Mouse (Mus musculus): ENCODE results near the gene Zfyve21. TPM values are rescaled to one million over a fixed set of nuclear protein-coding genes. Genes with fewer than 3 reads are reported as not detected.

The Zfyve21 gene
- polyA plus RNA-seq, 1 experiment from 2014 or later: 88.6 TPM

DNA sequence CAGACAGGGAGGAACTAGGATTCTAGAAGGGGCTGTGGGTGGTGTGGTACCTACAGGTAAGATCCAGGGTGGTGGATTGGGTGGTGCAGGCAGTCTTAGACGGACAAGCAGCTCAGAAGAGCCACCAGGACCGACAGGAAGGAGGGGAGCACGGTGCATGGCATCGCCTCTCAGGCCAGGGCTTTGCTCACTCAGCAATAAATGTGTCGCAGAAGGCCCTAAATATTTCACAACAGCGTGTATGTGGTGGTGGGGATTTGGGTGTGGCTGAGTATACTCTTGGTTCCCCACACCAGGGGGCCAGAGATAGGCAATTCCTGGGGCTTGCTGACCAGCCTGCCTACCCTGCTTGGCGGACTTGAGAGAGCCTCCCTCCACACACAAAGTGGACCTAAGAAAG lies 6.7 kb downstream of the Zfyve21 start:
- 68% methylated on average over 7 of the region's 7 CpGs for WGBS
- no peak overlapping the region for H3K27ac ChIP-seq
- no peaks in the 10 kb centered on the region for H3K27me3 ChIP-seq
- ATAC-seq (ENCODE audit: insufficient number of reproducible peaks, insufficient read depth, low FRiP score, low TSS enrichment, low read depth): no peak
- no peak overlapping the region for H3K9ac ChIP-seq (replicated peaks)
- no peak overlapping the region for H3K4me2 ChIP-seq
- H3K9me3 ChIP-seq: no peaks in the 10 kb centered on the region
- H3K4me3 ChIP-seq (replicated peaks): no peak overlapping the region
- H3K36me3 ChIP-seq: peaks cover 56% of the 10 kb centered on the region
- peaks cover 17% of the 10 kb centered on the region for H3K4me1 ChIP-seq (replicated peaks)

DNA sequence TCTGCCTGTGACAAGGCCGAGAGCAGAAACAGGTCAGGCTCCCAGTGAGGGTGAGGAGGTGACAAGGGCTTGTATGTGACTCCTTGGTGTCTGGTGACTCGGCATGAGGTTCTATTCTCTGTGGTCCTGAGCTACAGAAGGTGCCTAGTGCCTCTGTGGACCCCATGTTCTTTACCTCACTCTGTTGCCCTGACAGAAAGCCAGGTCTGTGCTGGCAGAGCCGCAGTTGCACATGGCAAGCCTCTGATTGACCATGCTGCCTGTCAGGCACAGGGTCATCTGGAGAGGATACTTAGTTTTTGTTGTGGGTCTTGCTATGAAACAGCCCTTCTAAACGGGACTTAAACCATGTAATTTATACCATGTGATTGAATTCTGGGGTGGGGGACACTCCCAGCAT lies 8.0 kb downstream of the Zfyve21 start:
- Histone ChIP-seq H3K27ac (no peak overlapping the region), H3K9me3 (no peaks in the 10 kb centered on the region), H3K36me3 (peaks cover 69% of the 10 kb centered on the region), H3K4me3 (replicated peaks) (no peak overlapping the region), H3K4me2 (no peak overlapping the region), H3K4me1 (replicated peaks) (0 out of 2 replicates have a peak, but pooled peaks cover 6% of the 10 kb centered on the region), H3K9ac (replicated peaks) (no peak overlapping the region), H3K27me3 (no peaks in the 10 kb centered on the region)
- 79% methylated on average over 4 of the region's 4 CpGs for WGBS
- ATAC-seq (ENCODE audit: insufficient number of reproducible peaks, insufficient read depth, low FRiP score, low TSS enrichment, low read depth): no peak

DNA sequence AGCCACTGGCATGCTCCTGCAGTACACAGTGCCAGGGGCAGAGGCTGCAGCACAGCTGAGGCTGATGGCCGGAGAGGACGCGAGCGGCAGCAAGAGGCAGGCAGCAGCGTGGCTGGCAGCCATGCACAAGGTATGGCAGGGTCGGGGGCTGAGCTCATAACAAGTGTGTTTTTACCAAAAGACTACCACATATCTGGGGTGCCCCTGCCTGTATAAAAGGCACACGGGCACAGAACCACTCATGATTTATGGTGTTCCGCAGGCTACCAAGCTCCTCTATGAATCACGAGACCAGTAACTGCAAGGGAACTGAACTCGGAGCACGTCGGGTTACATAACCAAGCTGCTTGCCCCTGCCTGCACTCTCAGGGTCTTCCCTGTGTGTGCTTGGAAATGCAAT lies 13.6 kb downstream of the Zfyve21 start:
- H3K27ac ChIP-seq: no peak overlapping the region
- H3K9ac ChIP-seq (replicated peaks): no peak overlapping the region
- no peaks in the 10 kb centered on the region for H3K27me3 ChIP-seq
- no peaks in the 10 kb centered on the region for H3K9me3 ChIP-seq
- no peak overlapping the region for H3K4me3 ChIP-seq (replicated peaks)
- no peak for ATAC-seq (ENCODE audit: insufficient number of reproducible peaks, insufficient read depth, low FRiP score, low TSS enrichment, low read depth)
- H3K4me1 ChIP-seq (replicated peaks): no peaks in the 10 kb centered on the region
- H3K4me2 ChIP-seq: no peak overlapping the region
- WGBS: 93% methylated on average over 12 of the region's 12 CpGs
- peaks cover 97% of the 10 kb centered on the region for H3K36me3 ChIP-seq

DNA sequence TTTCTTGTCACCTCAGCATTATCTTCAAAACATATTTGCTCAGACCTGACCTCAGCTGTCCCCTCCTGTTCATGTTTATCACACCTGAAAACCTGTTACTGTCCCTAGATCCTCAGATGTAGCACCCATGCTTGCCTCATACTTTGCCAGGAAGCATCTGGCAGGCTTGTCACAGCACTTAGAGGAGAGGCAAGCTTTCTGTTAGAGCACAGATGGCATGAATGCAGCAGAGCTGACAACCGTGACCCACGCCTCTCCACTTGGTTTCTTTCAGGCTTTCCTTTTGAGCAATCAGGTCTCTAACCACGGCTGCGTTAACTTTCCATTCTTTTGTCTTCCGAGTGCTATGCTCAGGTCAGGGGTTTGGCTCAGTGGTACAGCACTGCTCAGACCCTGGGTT lies 15.5 kb downstream of the Zfyve21 start:
- H3K9ac ChIP-seq (replicated peaks): no peak overlapping the region
- H3K27ac ChIP-seq: no peak overlapping the region
- H3K27me3 ChIP-seq: no peaks in the 10 kb centered on the region
- H3K4me1 ChIP-seq (replicated peaks): no peaks in the 10 kb centered on the region
- no peak for ATAC-seq (ENCODE audit: insufficient number of reproducible peaks, insufficient read depth, low FRiP score, low TSS enrichment, low read depth)
- 87% methylated on average over 5 of the region's 5 CpGs for WGBS
- peaks cover 100% of the 10 kb centered on the region for H3K36me3 ChIP-seq
- no peak overlapping the region for H3K4me3 ChIP-seq (replicated peaks)
- H3K9me3 ChIP-seq: no peaks in the 10 kb centered on the region
- no peak overlapping the region for H3K4me2 ChIP-seq

DNA sequence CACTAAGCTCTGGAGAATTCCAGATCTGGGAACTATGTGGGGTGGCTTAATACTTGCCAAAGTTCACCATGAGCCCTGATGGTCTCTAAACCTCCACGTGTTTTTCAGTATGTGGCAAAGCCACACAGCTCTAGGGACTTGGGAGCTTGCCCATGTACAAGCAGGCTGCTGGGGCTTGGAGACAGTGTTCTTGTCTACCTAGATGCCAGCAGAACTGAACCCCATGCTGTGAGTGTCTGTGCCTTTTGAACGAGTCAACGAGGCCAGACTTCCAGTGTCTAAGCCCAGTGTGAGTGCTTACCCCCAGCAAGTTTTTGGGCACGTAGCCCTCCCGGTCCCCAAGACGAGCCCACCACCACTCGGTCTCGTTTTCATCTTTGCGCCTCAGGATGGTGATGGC lies 16.0 kb downstream of the Zfyve21 start:
- Histone ChIP-seq H3K4me3 (replicated peaks) (no peak overlapping the region), H3K27me3 (no peaks in the 10 kb centered on the region), H3K36me3 (peaks cover 100% of the 10 kb centered on the region), H3K4me2 (no peak overlapping the region), H3K4me1 (replicated peaks) (no peaks in the 10 kb centered on the region), H3K9ac (replicated peaks) (no peak overlapping the region), H3K9me3 (no peaks in the 10 kb centered on the region), H3K27ac (no peak overlapping the region)
- WGBS: 91% methylated on average over 9 of the region's 9 CpGs
- ATAC-seq (ENCODE audit: insufficient number of reproducible peaks, insufficient read depth, low FRiP score, low TSS enrichment, low read depth): no peak

DNA sequence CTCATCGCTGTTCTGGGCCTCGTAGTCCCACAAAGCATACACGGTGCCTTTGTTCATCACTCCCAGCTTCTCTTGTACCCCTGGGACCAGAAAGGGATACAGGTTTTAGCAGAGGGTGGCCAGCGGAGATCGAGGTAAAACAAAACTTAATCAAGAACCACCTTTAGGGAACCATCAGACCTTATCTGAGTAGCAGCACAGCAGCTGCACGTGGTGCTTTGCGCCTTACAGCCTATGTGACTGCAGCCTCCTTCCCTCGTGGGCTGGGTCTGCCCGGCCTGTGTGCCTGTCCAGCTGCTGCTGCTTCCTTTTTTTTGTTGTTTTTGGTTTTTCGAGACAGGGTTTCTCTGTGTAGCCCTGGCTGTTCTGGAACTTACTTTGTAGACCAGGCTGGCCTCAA lies 16.4 kb downstream of the Zfyve21 start:
- H3K4me1 ChIP-seq (replicated peaks): no peaks in the 10 kb centered on the region
- H3K27me3 ChIP-seq: no peaks in the 10 kb centered on the region
- no peak overlapping the region for H3K9ac ChIP-seq (replicated peaks)
- no peak overlapping the region for H3K4me3 ChIP-seq (replicated peaks)
- H3K9me3 ChIP-seq: no peaks in the 10 kb centered on the region
- no peak overlapping the region for H3K4me2 ChIP-seq
- ATAC-seq (ENCODE audit: insufficient number of reproducible peaks, insufficient read depth, low FRiP score, low TSS enrichment, low read depth): no peak
- H3K36me3 ChIP-seq: peaks cover 100% of the 10 kb centered on the region
- H3K27ac ChIP-seq: no peak overlapping the region
- WGBS: 90% methylated on average over 10 of the region's 10 CpGs

DNA sequence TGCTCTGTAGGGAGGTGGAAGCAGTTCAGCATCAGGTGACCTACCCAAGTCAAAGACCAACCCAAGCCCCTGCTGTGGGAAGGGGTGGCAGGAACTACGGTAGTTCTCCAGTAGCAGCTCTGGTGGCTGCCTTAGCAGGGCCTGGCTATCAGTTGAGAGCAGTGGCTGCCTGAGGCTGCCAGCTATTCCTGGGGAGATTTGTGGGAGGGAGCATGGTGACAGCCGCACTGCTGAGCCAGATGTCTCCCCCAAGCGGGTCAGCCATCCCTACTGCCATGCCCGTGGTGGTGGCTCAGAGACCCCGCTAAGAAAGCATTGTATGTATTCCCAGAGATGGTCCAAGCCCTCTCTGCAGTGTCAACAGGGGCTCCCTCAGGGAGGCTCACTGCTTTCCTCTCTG lies 18.7 kb downstream of the Zfyve21 start:
- H3K27ac ChIP-seq: no peak overlapping the region
- WGBS: 82% methylated on average over 5 of the region's 5 CpGs
- no peak overlapping the region for H3K4me3 ChIP-seq (replicated peaks)
- no peaks in the 10 kb centered on the region for H3K4me1 ChIP-seq (replicated peaks)
- H3K4me2 ChIP-seq: no peak overlapping the region
- ATAC-seq (ENCODE audit: insufficient number of reproducible peaks, insufficient read depth, low FRiP score, low TSS enrichment, low read depth): no peak
- peaks cover 92% of the 10 kb centered on the region for H3K36me3 ChIP-seq
- no peaks in the 10 kb centered on the region for H3K9me3 ChIP-seq
- no peak overlapping the region for H3K9ac ChIP-seq (replicated peaks)
- H3K27me3 ChIP-seq: no peaks in the 10 kb centered on the region

DNA sequence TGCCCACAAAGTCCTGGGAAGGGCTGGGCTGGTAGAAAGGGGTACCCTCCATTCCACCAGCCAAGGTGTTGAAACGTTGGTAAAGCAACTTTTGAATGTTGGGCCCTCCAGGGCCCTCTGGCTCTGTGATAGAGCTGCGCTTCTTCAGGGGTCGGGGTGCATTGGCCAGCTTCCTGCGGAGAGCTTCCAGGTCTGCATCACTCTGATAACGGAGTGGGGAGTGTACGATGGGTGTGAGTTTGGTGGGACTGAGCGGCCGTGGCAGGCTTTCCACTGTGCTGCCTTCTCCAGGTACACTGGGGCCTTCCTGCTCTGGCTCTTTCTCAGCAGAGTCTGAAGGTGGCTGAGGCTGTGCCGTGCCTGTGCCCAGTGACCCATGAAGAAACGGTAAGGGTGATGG lies 19.5 kb downstream of the Zfyve21 start:
- ATAC-seq (ENCODE audit: insufficient number of reproducible peaks, insufficient read depth, low FRiP score, low TSS enrichment, low read depth): no peak
- Histone ChIP-seq H3K4me2 (no peak overlapping the region), H3K27ac (no peak overlapping the region), H3K4me1 (replicated peaks) (no peaks in the 10 kb centered on the region), H3K9ac (replicated peaks) (no peak overlapping the region), H3K27me3 (no peaks in the 10 kb centered on the region), H3K9me3 (no peaks in the 10 kb centered on the region), H3K36me3 (peaks cover 91% of the 10 kb centered on the region), H3K4me3 (replicated peaks) (no peak overlapping the region)
- WGBS: 89% methylated on average over 10 of the region's 10 CpGs

DNA sequence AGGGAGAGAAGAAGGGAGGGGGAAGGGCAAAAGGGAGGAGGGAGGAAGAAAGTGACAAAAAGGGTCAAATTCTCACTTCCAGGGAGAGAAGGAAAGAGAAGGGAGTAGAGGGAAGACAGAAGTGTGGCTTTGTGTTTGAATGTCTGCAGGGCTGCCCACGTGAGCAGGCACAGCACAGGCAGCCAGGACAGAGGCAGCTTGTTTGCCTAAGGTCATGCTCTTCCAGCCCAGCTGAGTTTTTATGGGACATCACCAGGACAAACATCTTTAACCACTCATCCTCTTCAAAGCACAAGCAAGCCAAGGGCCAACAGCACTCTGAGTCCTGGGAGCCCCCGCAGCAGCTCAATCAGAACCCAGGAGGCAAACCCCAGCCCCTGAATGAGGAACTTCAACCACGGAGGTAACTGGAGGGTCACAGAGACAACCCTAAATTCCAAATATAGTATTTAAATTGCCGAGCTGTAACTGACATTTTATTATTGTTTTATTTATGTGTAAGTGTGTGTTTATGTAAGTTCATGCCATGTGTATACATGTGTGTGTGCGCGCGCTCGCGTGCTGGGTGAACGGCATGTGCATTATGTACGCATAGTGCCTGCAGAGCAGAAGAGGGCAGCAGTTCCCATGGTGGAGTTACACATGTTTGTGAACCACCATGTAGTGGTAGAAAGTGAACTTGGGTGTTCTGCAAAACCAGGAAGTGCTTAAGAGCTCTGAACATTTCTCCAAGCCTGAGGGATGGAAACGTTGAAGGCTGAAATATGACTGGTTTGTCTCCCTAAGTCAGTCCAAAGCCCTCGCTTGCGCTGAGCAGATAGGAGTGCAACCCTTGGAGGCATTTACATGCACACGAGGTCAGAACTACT lies 28.8 kb downstream of the Zfyve21 start:
- Histone ChIP-seq H3K4me1 (replicated peaks) (no peaks in the 10 kb centered on the region; the same call in 1 of the 2 replicates), H3K36me3 (peaks cover 27% of the 10 kb centered on the region), H3K27ac (no peak overlapping the region), H3K4me2 (no peak overlapping the region), H3K27me3 (no peaks in the 10 kb centered on the region), H3K4me3 (replicated peaks) (no peak overlapping the region), H3K9me3 (no peaks in the 10 kb centered on the region), H3K9ac (replicated peaks) (no peak overlapping the region)
- no peak for ATAC-seq (ENCODE audit: insufficient number of reproducible peaks, insufficient read depth, low FRiP score, low TSS enrichment, low read depth)
- 72% methylated on average over 15 of the region's 15 CpGs for WGBS

DNA sequence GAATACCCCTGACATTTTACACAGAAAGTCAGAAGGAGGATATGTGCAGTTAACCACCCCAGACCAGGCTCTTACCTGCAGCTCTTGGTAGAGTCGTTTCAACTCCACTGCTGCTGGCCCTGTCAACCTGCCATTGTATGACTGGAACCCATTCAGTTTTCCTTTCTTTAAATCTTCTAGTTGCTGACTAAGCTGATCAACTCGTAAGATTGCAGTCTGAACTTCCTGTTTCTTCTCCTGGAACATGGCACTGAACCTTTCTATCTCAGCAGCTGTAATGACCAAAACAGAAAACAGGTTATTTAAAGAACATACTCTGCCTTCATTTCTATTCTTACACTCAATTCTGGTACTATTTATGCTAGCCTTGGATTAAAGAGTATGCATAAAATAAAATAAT lies 29.5 kb downstream of the Zfyve21 start:
- 54% methylated on average over 2 of the region's 2 CpGs for WGBS
- ATAC-seq (ENCODE audit: insufficient number of reproducible peaks, insufficient read depth, low FRiP score, low TSS enrichment, low read depth): no peak

DNA sequence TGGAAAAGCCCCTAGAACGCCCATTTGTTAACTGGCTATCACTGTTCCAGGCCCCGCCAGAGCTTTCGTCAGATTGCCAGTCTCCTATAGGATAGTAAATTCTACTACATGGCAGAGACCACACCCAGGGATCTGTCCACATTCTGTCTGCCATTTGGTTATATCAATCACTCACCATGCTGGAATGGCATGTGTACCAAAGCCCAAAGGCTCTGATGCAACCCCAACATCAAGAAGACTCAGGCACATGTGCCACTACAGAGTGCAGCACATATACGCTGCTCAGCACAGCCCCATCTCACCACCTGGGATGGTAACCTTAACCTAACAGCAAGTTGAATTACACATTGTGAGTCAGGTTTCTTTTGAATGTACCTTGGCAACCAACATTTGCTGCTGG lies 32.0 kb downstream of the Zfyve21 start:
- no peak overlapping the region for H3K4me3 ChIP-seq (replicated peaks)
- no peak overlapping the region for H3K4me2 ChIP-seq
- peaks cover 6% of the 10 kb centered on the region; the same call in 1 of the 2 replicates for H3K36me3 ChIP-seq
- ATAC-seq (ENCODE audit: insufficient number of reproducible peaks, insufficient read depth, low FRiP score, low TSS enrichment, low read depth): no peak
- no peaks in the 10 kb centered on the region for H3K4me1 ChIP-seq (replicated peaks)
- H3K27me3 ChIP-seq: no peaks in the 10 kb centered on the region
- no peak overlapping the region for H3K9ac ChIP-seq (replicated peaks)
- 87% methylated on average over 4 of the region's 4 CpGs for WGBS
- H3K27ac ChIP-seq: no peak overlapping the region
- H3K9me3 ChIP-seq: no peaks in the 10 kb centered on the region

More for the DNA sequence above, 29.5 kb downstream of the Zfyve21 start:
- no peak overlapping the region for H3K4me2 ChIP-seq
- H3K27ac ChIP-seq: no peak overlapping the region
- no peaks in the 10 kb centered on the region; the same call in 1 of the 2 replicates for H3K4me1 ChIP-seq (replicated peaks)
- no peaks in the 10 kb centered on the region for H3K9me3 ChIP-seq
- no peak overlapping the region for H3K9ac ChIP-seq (replicated peaks)
- peaks cover 20% of the 10 kb centered on the region for H3K36me3 ChIP-seq
- H3K4me3 ChIP-seq (replicated peaks): no peak overlapping the region
- H3K27me3 ChIP-seq: no peaks in the 10 kb centered on the region

DNA sequence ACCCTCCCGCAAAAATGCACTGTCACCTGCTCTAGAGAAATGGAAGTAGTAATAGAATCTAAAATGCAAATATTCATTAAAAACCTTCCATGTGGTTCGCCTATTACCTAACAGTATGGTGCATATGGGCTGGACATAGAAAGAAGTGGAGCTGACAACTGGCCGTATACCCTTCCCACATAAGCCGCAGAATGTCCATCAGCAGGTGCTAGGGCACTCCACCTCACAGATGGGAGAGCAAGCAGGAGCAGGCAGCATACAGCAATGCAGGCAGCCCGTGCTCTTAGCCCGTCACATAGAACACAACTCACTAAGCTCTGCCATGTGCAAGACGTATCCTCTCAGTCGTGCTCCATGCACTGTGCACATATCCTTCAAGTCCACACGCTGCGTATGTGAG lies 32.8 kb downstream of the Zfyve21 start:
- Histone ChIP-seq H3K27ac (no peak overlapping the region), H3K9me3 (no peaks in the 10 kb centered on the region), H3K27me3 (no peaks in the 10 kb centered on the region), H3K36me3 (peaks cover 6% of the 10 kb centered on the region; the same call in 1 of the 2 replicates), H3K4me2 (no peak overlapping the region), H3K4me1 (replicated peaks) (no peaks in the 10 kb centered on the region), H3K4me3 (replicated peaks) (no peak overlapping the region), H3K9ac (replicated peaks) (no peak overlapping the region)
- no peak for ATAC-seq (ENCODE audit: insufficient number of reproducible peaks, insufficient read depth, low FRiP score, low TSS enrichment, low read depth)
- 84% methylated on average over 10 of the region's 10 CpGs for WGBS

Measured in limb, embryonic 12.5 days (tissue).